Mouse (Mus musculus) kidney, postnatal 0 days (tissue): ENCODE results near the gene Mob3c. TPM values are rescaled to one million over a fixed set of nuclear protein-coding genes. Genes with fewer than 3 reads are reported as not detected.

Experiments
- ATAC-seq: fragments of 200-750 bp; cut with Nextera tagmentation; replicated peaks from 2 replicates; pipeline ENCODE4 v1.8.0; 2017; ENCODE audit warnings: low read depth, moderate number of reproducible peaks, moderate TSS enrichment, moderate library complexity; ENCODE audit not compliant: low FRiP score
- DNase-seq: peaks from one replicate; pipeline ENCODE4 v3.0.0-alpha.2; 2016; ENCODE audit warnings: low spot score
- H3K27ac ChIP-seq: fragments of 300-500 bp; sonication (generic); 2 replicates; pipeline ENCODE4 v1.5.1; 2014; ENCODE audit warnings: mild to moderate bottlenecking
- H3K27me3 ChIP-seq: fragments of 300-500 bp; sonication (generic); 2 replicates; pipeline ENCODE4 v1.6.1; 2014; ENCODE audit warnings: low read length, mixed read lengths; ENCODE audit not compliant: insufficient read depth
- H3K36me3 ChIP-seq: fragments of 300-500 bp; sonication (generic); 2 replicates; pipeline ENCODE4 v1.6.1; 2014; ENCODE audit warnings: low read length, mixed read lengths; ENCODE audit not compliant: insufficient read depth
- H3K4me1 ChIP-seq: fragments of 300-500 bp; sonication (generic); replicated peaks from 2 replicates; pipeline ENCODE4 v1.6.1; 2014; ENCODE audit warnings: antibody characterized with exemption, low read length, mixed read lengths; ENCODE audit not compliant: insufficient read depth
- H3K4me2 ChIP-seq: fragments of 300-500 bp; sonication (generic); 2 replicates; pipeline ENCODE4 v1.6.1; 2014; ENCODE audit warnings: mild to moderate bottlenecking, low read length, moderate library complexity, mixed read lengths
- H3K4me3 ChIP-seq: fragments of 300-500 bp; sonication (generic); replicated peaks from 2 replicates; pipeline ENCODE4 v1.5.1; 2014; ENCODE audit warnings: low read depth, low read length
- H3K9ac ChIP-seq: fragments of 300-500 bp; sonication (generic); 2 replicates; pipeline ENCODE4 v1.6.1; 2014; ENCODE audit warnings: low read depth, low read length
- H3K9me3 ChIP-seq: fragments of 300-500 bp; sonication (generic); replicated peaks from 2 replicates; pipeline ENCODE4 v1.6.1; 2016; ENCODE audit warnings: low read length, inconsistent platforms, mixed read lengths
- CTCF ChIP-seq: IDR thresholded peaks from 2 replicates; pipeline ENCODE4 v1.5.1; 2016; ENCODE audit warnings: antibody characterized with exemption, low read depth, mild to moderate bottlenecking, moderate library complexity
- WGBS: fragments of 180-500 bp; shearing (Covaris S2); extraction: QIAGEN DNeasy Blood & Tissue Kit; methylation state at CpG from one replicate; pipeline ENCODE4 v1.1.7; 2014; 5-methylcytosine and 5-hydroxymethylcytosine counted together
- polyA plus RNA-seq: library from polyadenylated mRNA; unstranded; fragments of >200 nt; fragmentation: Nextera tagmentation; extraction: Ambion mirVana; gene quantifications from 2 replicates; pipeline ENCODE4 v1.2.1, GENCODE M21; 2015

Gene Mob3c
- polyA plus RNA-seq, 1 experiment from 2014 or later = 7.4 TPM

- Histone ChIP-seq H3K4me3 (no peak overlapping the region), H3K36me3 (peaks cover 10% of the 10 kb centered on the region; the same call in 1 of the 2 replicates), H3K4me1 (no peaks in the 10 kb centered on the region), H3K27me3 (no peaks in the 10 kb centered on the region), H3K9ac (no peak overlapping the region), H3K27ac (no peak overlapping the region), H3K4me2 (0 out of 2 replicates have a peak overlapping the region, but pooled peaks have one; percentile 21), H3K9me3 (no peaks in the 10 kb centered on the region)
- ATAC-seq = no peak
- peak; percentile 20 for DNase-seq
- no peak for TF ChIP-seq CTCF
- WGBS = 5% methylated on average over 11 of the region's 11 CpGs
Measured at GRCm38 (mm10) chr4:115878216-115878678, 50.4 kb downstream of the Mob3c start.

DNA sequence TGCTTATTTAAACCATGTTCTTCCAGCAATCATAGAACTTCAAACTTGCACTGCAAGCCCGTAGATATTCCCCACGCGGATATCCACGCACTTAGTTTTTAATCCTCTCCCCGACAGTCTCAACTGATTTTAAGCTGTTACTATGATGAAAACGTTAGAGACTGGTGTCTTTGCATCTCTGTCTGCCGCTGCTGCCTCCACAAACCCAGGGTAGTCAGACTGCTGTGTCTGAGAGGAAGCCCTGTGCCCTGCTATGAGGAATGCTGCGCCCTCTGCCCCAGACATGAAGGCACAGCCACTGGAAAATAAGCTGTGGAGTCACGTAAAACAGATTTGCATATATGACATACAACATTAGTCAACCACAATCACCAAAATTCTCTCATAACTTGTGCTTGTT, 50.9 kb downstream of the Mob3c start:
- H3K9ac ChIP-seq = no peak overlapping the region

DNA sequence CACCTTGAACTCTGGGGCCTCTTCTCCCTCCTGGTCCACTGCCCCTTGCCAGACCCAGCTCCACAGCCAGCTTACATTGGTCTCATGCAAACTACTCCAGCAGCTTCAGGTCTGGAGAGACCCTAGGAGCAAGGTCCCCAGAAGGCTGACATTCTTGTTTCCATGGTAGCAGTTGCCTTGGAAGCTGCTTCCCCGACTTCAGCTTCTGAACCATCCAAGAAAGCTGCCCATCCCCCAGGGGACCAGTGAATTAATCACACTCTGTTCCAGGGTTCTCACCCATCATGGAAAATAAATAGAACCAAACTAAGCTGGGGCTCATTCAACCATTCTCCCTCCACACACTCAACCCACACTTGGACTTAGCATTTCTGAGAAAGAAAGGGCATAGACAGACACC, 53.3 kb downstream of the Mob3c start:
- 12% methylated on average over 1 of the region's 1 CpGs for WGBS
- ATAC-seq = no peak
- H3K4me3 ChIP-seq = no peak overlapping the region

More for the DNA sequence above, 50.9 kb downstream of the Mob3c start:
- Histone ChIP-seq H3K4me2 (no peak overlapping the region), H3K36me3 (peaks cover 4% of the 10 kb centered on the region; the same call in 1 of the 2 replicates), H3K9me3 (no peaks in the 10 kb centered on the region), H3K4me1 (no peaks in the 10 kb centered on the region), H3K27me3 (no peaks in the 10 kb centered on the region), H3K4me3 (no peak overlapping the region), H3K27ac (no peak overlapping the region)
- WGBS = 50% methylated on average over 9 of the region's 9 CpGs
- TF ChIP-seq CTCF = no peak
- ATAC-seq (no peak), DNase-seq (no peak)

DNA sequence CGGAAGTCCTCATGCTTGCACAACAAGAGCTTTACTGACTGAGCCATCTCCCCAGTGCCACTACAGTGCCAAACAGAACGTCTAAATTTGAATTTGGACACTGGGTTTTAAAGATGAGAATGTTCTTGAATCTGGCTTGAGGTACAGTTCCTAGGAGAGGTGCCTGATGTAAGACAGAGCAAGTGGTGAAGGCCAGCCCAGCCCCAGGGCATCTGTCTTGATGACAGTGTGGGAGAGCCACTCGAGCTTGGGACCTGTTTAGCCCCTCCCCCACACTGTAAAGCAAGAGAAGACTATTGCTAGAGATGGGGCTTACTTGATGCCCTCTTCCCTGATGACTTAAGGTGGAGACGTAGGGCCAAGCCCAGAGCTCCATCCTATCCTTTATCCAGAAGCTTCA, 54.3 kb downstream of the Mob3c start:
- no peaks in the 10 kb centered on the region for H3K4me1 ChIP-seq
- 57% methylated on average over 4 of the region's 4 CpGs for WGBS
- DNase-seq = no peak
- H3K9ac ChIP-seq = no peak overlapping the region
- no peaks in the 10 kb centered on the region for H3K27me3 ChIP-seq
- H3K27ac ChIP-seq = no peak overlapping the region
- no peaks in the 10 kb centered on the region for H3K9me3 ChIP-seq
- no peaks in the 10 kb centered on the region for H3K36me3 ChIP-seq
- H3K4me2 ChIP-seq = no peak overlapping the region
- no peak for TF ChIP-seq CTCF
- no peak for ATAC-seq
- no peak overlapping the region for H3K4me3 ChIP-seq

More for the DNA sequence above, 53.3 kb downstream of the Mob3c start:
- H3K9ac ChIP-seq = no peak overlapping the region
- no peaks in the 10 kb centered on the region for H3K36me3 ChIP-seq
- H3K4me2 ChIP-seq = no peak overlapping the region
- TF ChIP-seq CTCF = no peak
- DNase-seq = no peak
- H3K9me3 ChIP-seq = no peaks in the 10 kb centered on the region
- H3K27me3 ChIP-seq = no peaks in the 10 kb centered on the region
- H3K4me1 ChIP-seq = no peaks in the 10 kb centered on the region
- no peak overlapping the region for H3K27ac ChIP-seq

DNA sequence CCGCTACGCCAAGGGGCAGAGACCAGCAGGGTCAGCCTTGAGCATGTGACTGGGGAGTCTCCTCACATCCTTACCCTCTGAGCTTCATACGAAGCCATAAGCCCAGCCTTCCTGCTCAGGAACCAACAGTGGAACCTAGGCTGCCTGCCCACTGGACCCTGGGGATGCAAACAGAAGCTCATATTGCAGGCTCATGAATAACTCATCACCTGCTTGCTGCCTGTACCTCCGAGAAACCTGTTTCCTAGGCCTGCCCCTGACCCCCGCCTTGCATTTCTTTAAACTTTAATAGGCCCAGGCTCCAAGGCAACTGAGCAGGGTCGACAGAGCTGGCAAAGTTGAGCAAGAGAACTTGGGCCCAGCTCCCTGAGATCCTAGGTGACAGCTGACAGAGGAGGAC, 56.1 kb downstream of the Mob3c start, which contains the start of gene Kncn:
Gene Kncn, plus strand, starts transcription at position 379 of the 400 bp plus-strand sequence.
- no peak within 1 kb of the TSS for H3K4me3 ChIP-seq
- DNase-seq (no peak), ATAC-seq (no peak)
- H3K4me1 ChIP-seq = no peaks in the 10 kb centered on the region
- H3K27me3 ChIP-seq = 0 out of 2 replicates have a peak, but pooled peaks cover 4% of the 10 kb centered on the region
- no peak within 1 kb of the TSS for H3K27ac ChIP-seq
- no peak within 1 kb of the TSS for H3K4me2 ChIP-seq
- H3K9me3 ChIP-seq = no peaks in the 10 kb centered on the region
- TF ChIP-seq CTCF = no peak
- 60% methylated on average over 6 of the region's 6 CpGs for WGBS
- no peaks in the 10 kb centered on the region for H3K36me3 ChIP-seq
- H3K9ac ChIP-seq = no peak within 1 kb of the TSS

Other genes starting within 250 kb of the Mob3c start
- 0.24 TPM in 1 of 2 replicates, not detected in the other for gene Cyp4a32, start 227.1 kb upstream of the Mob3c start, polyA plus RNA-seq
- 10.6 and 11.5 TPM in 2 replicates for gene Cyp4b1, start 180.4 kb upstream of the Mob3c start, polyA plus RNA-seq
- 28.9 and 30.4 TPM in 2 replicates for gene Efcab14, start 90.3 kb upstream of the Mob3c start, polyA plus RNA-seq
- 0.59 and 0.64 TPM in 2 replicates for gene Tex38, start 47.1 kb upstream of the Mob3c start, polyA plus RNA-seq
- gene Atpaf1, start 43.3 kb upstream of the Mob3c start, polyA plus RNA-seq = 61.6 and 62.1 TPM in 2 replicates
- 20.4 and 21.6 TPM in 2 replicates for gene Mknk1, start 11.1 kb downstream of the Mob3c start, polyA plus RNA-seq
- 0.05 and 0.09 TPM in 2 replicates for gene Kncn, start 56.3 kb downstream of the Mob3c start, polyA plus RNA-seq
- gene 6430628N08Rik, start 62.6 kb downstream of the Mob3c start, polyA plus RNA-seq = not detected in 2 replicates
- gene Dmbx1, start 111.8 kb downstream of the Mob3c start, polyA plus RNA-seq = not detected in 2 replicates
- gene Faah, start 189.8 kb downstream of the Mob3c start, polyA plus RNA-seq = 13.8 and 16.9 TPM in 2 replicates
- 18.7 and 22.2 TPM in 2 replicates for gene Nsun4, start 225.8 kb downstream of the Mob3c start, polyA plus RNA-seq
- gene Uqcrh, start 247.0 kb downstream of the Mob3c start, polyA plus RNA-seq = 825 and 954 TPM in 2 replicates
- 62.6 and 65.1 TPM in 2 replicates for gene Lrrc41, start 247.2 kb downstream of the Mob3c start, polyA plus RNA-seq